Mouse (Mus musculus): ENCODE data around the gene Rpusd1. TPM values are rescaled to one million over a fixed set of nuclear protein-coding genes. Genes with fewer than 3 reads are reported as not detected.

Rpusd1 gene
- total and polyA plus RNA-seq, 3 experiments: 8.2 to 23.9 TPM; not detected in 1

DNA sequence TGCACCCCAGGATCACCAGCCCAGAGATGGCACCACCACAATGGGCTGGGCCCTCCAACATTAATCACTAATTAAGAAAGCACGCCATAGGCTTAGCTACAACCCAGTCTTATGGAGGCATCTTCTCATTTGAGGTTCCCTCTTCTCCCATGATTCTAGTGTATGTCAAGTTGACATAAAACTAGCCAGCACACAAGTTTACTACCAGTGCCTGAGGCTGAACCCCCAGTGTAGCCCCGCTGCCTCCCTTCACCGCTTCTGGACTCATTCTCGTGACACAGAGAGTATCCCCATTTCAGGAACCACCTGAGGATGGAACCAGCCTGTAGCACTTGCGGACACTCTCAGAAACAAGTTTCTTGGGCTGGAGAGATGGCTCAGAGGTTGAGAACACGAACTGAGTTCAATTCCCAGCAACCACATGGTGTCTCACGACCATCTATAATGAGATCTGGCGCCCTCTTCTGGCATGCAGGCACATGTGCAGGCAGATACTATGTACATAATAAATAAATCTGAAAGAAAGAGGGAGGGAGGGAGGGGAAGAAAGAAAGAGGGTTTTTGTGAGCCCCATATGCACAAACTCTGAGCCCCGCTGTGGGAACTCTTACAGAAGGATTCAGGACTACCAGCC, 26.5 kb upstream of the Rpusd1 start (continued):
- TF ChIP-seq MAX (IDR thresholded peaks at IDR 0.05; ENCODE audit: low read length): no peak
- no peak for TF ChIP-seq MAFK (IDR thresholded peaks at IDR 0.05; ENCODE audit: borderline replicate concordance, low read depth, low read length)
- no peak for TF ChIP-seq UBTF (IDR thresholded peaks at IDR 0.05; ENCODE audit: borderline replicate concordance, insufficient read depth, low read depth, low read length)

DNA sequence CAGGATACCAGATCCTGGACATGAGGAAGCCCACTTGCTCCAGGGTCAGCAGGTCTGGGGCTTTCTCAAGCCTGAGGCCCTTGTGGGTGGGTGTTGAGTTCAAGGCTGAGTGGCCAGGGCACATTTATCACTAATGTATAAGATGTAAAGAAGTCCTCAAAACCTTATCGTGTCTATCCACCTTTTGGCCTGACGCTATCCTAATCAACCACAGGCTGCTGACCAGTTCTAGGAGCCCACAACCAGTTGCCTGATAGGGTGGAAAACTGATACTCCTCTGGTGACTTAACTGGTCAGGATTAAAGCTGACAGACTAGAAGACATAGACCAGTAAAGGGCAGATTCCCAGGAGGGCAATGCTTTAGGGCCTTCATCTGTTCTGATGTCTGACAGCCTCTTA, 17.5 kb upstream of the Rpusd1 start:
- Histone ChIP-seq H3K4me1 (ENCODE audit: control insufficient read depth in 1 of 2, insufficient read depth in 2 of 2, low read length in 2 of 2) (no peaks in the 10 kb centered on the region), H3K79me2 (ENCODE audit: control insufficient read depth, insufficient read depth, low read length, poor library complexity) (no peaks in the 10 kb centered on the region), H3K9ac (ENCODE audit: control insufficient read depth, low read depth, low read length, poor library complexity, severe bottlenecking) (no peak overlapping the region), H3K4me3 (ENCODE audit: control insufficient read depth in 1 of 2, insufficient read depth in 1 of 2, low read depth in 2 of 2, low read length in 2 of 2) (no peak overlapping the region), H3K9me3 (replicated peaks; ENCODE audit: insufficient read depth, low read length) (no peaks in the 10 kb centered on the region), H3K36me3 (ENCODE audit: control insufficient read depth in 1 of 2, insufficient read depth in 2 of 2, low read length in 2 of 2) (no peaks in the 10 kb centered on the region), H3K27me3 (ENCODE audit: control insufficient read depth in 1 of 2, insufficient read depth in 2 of 2, low read length in 2 of 2) (peaks cover 0 to 10% of the 10 kb centered on the region in 2 experiments; a peak in 3 of 4 replicates), H3K27ac (ENCODE audit: control insufficient read depth, low read depth, low read length) (no peak overlapping the region)
- DNase-seq (ENCODE audit: low read depth, low spot score): no peak
- TF ChIP-seq USF2 (IDR thresholded peaks at IDR 0.05; ENCODE audit: borderline replicate concordance in 1 of 2, insufficient read depth in 1 of 2, low read depth in 1 of 2, low read length in 2 of 2) (no peak), POLR2A (IDR thresholded peaks at IDR 0.05; ENCODE audit: control insufficient read depth in 1 of 2, insufficient read depth in 1 of 2, low read depth in 1 of 2, low read length in 2 of 2, poor library complexity in 1 of 2) (no peak), MAZ (IDR thresholded peaks at IDR 0.05; ENCODE audit: low read depth, low read length) (no peak), MAFK (IDR thresholded peaks at IDR 0.05; ENCODE audit: borderline replicate concordance, low read depth, low read length) (no peak), UBTF (IDR thresholded peaks at IDR 0.05; ENCODE audit: borderline replicate concordance, insufficient read depth, low read depth, low read length) (no peak), CTCF (IDR thresholded peaks at IDR 0.05 in 2 of 3, conservative IDR thresholded peaks at IDR 0.05 in 1 of 3; ENCODE audit: control insufficient read depth in 1 of 3, insufficient read depth in 1 of 3, low read depth in 2 of 3, low read length in 3 of 3, poor library complexity in 1 of 3, severe bottlenecking in 1 of 3) (no peak), MEF2A (IDR thresholded peaks at IDR 0.05; ENCODE audit: extremely low read depth, insufficient replicate concordance, low read depth, low read length, poor library complexity, severe bottlenecking) (no peak), BHLHE40 (IDR thresholded peaks at IDR 0.05; ENCODE audit: borderline replicate concordance, low read depth, low read length) (no peak), JUND (IDR thresholded peaks at IDR 0.05; ENCODE audit: low read depth, low read length) (no peak), CHD2 (IDR thresholded peaks at IDR 0.05; ENCODE audit: low read length) (no peak), POLR2AphosphoS2 (IDR thresholded peaks at IDR 0.05; ENCODE audit: low read length) (no peak), POLR2AphosphoS5 (IDR thresholded peaks at IDR 0.05; ENCODE audit: borderline replicate concordance, low read depth, low read length) (no peak), RCOR1 (IDR thresholded peaks at IDR 0.05; ENCODE audit: low read depth, low read length) (no peak), MYB (IDR thresholded peaks at IDR 0.05; ENCODE audit: low read depth, low read length) (no peak), HCFC1 (IDR thresholded peaks at IDR 0.05; ENCODE audit: low read depth, low read length) (no peak), NELFE (IDR thresholded peaks at IDR 0.05; ENCODE audit: low read depth, low read length) (no peak), TCF12 (IDR thresholded peaks at IDR 0.05; ENCODE audit: low read depth, low read length) (no peak), ZKSCAN1 (IDR thresholded peaks at IDR 0.05; ENCODE audit: low read depth, low read length) (no peak), EP300 (IDR thresholded peaks at IDR 0.05; ENCODE audit: low read depth in 1 of 2, low read length in 2 of 2) (no peak)

All from MEL (cell line).